Mouse (Mus musculus) neural tube, embryonic 15.5 days (tissue): ENCODE measurements at regions not wholly inside any gene's neighbourhood (a gene's known extent, or its start where the extent isn't known, plus 50 kb on each side); places are given as distances from the start of the nearest gene placed in this dataset.

Experiments
- ATAC-seq: fragments of 200-750 bp; cut with Nextera tagmentation; 2 replicates; pipeline ENCODE4 v1.8.0; 2017; ENCODE audit warnings: mild to moderate bottlenecking, moderate TSS enrichment, moderate library complexity; ENCODE audit not compliant: low FRiP score
- H3K27ac ChIP-seq: fragments of 300-500 bp; sonication (generic); replicated peaks from 2 replicates; pipeline ENCODE4 v1.5.1; 2015; ENCODE audit warnings: mild to moderate bottlenecking, inconsistent platforms
- H3K27me3 ChIP-seq: fragments of 300-500 bp; sonication (generic); replicated peaks from 2 replicates; pipeline ENCODE4 v1.6.1; 2015; ENCODE audit warnings: inconsistent platforms
- H3K36me3 ChIP-seq: fragments of 300-500 bp; sonication (generic); 2 replicates; pipeline ENCODE4 v1.6.1; 2015; ENCODE audit warnings: inconsistent platforms
- H3K4me1 ChIP-seq: fragments of 300-500 bp; sonication (generic); 2 replicates; pipeline ENCODE4 v1.6.1; 2015; ENCODE audit warnings: inconsistent platforms
- H3K4me2 ChIP-seq: fragments of 300-500 bp; sonication (generic); 2 replicates; pipeline ENCODE4 v1.6.1; 2015; ENCODE audit warnings: inconsistent platforms, mild to moderate bottlenecking, moderate library complexity
- H3K4me3 ChIP-seq: fragments of 300-500 bp; sonication (generic); replicated peaks from 2 replicates; pipeline ENCODE4 v1.5.1; 2015; ENCODE audit warnings: mild to moderate bottlenecking, inconsistent platforms
- H3K9ac ChIP-seq: fragments of 300-500 bp; sonication (generic); replicated peaks from 2 replicates; pipeline ENCODE4 v1.6.1; 2015; ENCODE audit warnings: mild to moderate bottlenecking, inconsistent platforms
- H3K9me3 ChIP-seq: fragments of 300-500 bp; sonication (generic); replicated peaks from 2 replicates; pipeline ENCODE4 v1.6.1; 2016; ENCODE audit warnings: inconsistent platforms
- WGBS: fragments of 180-500 bp; shearing (Covaris S2); methylation state at CpG from one replicate; pipeline ENCODE4 v1.1.7; 2015; ENCODE audit warnings: mixed read lengths; 5-methylcytosine and 5-hydroxymethylcytosine counted together

DNA sequence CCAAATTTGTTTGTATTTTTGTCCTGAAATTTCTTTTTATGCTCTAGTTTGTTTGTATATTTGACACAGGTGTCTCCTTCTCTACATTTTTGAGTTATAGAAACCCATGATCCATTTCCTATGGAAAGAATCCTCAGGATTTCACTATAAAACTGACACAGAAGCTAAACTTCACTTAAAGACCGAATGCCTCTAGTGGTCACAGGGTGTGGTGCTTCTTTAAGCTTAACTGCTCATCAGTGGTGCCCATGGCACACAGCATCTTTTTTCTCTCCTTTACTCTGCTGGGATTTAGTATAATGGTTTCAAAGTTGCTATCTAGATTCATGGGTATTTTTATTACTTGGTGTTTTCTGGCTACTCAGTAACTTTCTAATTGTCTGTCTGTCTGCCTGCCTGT, 79.9 kb upstream of the Hdac4 start:
- 76% methylated on average over 1 of the region's 1 CpGs for whole genome bisulfite sequencing
- Histone ChIP-seq H3K27me3 (no peaks in the 10 kb centered on the region), H3K4me1 (peaks cover 15% of the 10 kb centered on the region), H3K4me2 (no peak overlapping the region), H3K27ac (no peak overlapping the region), H3K4me3 (no peak overlapping the region), H3K9me3 (no peaks in the 10 kb centered on the region), H3K36me3 (no peaks in the 10 kb centered on the region), H3K9ac (no peak overlapping the region)
- ATAC-seq, result no peak

DNA sequence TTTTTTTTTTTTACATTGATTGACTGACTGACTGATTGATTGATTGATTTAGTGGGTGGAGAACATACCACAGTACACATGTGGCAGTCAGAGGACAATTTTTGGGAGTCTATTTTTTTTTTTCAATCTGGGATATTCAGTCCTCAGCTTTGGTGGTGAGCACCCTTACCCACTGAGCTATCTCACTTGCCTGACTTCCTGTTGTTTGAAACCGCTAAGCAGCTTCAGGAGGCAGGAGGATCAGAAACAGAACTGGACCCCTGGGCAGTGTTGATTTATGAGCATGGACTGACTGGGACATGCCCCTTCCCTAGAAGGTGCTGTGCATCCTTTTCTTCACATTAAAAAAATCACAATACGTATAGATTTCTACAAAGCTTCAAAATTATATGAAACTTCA, 78.3 kb upstream of the Hdac4 start:
- H3K36me3 ChIP-seq, result no peaks in the 10 kb centered on the region
- no peak overlapping the region for H3K4me3 ChIP-seq
- no peaks in the 10 kb centered on the region for H3K27me3 ChIP-seq
- H3K4me2 ChIP-seq, result no peak overlapping the region
- H3K9me3 ChIP-seq, result no peaks in the 10 kb centered on the region
- WGBS, result 87% methylated on average over 2 of the region's 2 CpGs
- ATAC-seq, result no peak
- H3K4me1 ChIP-seq, result peaks cover 27% of the 10 kb centered on the region
- H3K9ac ChIP-seq, result no peak overlapping the region
- H3K27ac ChIP-seq, result no peak overlapping the region

DNA sequence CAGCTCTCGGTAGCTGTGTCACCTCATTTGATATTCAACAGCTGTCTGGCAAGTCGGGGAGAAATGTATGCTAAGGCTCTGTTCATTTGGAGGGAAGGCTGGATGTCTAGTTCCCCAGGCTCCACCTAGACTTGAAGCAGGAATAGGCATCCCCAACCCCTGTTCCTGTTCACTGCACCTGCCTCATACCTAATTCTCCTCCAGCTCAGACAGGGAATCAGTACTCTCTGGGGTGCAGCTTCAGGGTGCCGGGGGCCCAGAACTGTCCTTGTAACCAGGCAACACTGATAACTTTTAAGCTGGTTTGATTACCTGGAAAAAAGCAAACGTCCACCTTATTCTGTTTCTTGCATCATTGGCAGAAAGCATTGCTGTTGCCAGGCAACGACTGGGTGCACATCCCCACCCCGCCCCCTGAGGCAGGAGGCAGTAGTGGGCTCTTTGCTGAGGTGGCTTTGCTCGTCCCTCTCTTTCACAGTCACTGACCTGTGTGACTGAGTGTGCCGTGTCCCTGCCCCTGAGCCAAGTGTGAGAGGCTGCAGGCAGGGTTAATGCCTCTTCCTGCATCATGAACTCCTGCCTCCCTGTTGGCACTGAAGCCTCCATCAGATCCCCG, 76.3 kb upstream of the Hdac4 start:
- peak; percentile 63 for ATAC-seq
- no peaks in the 10 kb centered on the region for H3K27me3 ChIP-seq
- no peaks in the 10 kb centered on the region for H3K9me3 ChIP-seq
- peaks cover 23% of the 10 kb centered on the region for H3K4me1 ChIP-seq
- no peaks in the 10 kb centered on the region for H3K36me3 ChIP-seq
- no peak overlapping the region for H3K4me3 ChIP-seq
- H3K9ac ChIP-seq, result no peak overlapping the region
- H3K4me2 ChIP-seq, result no peak overlapping the region
- H3K27ac ChIP-seq, result peak overlapping the region; percentile 43; the same call in 1 of the 2 replicates
- WGBS, result 30% methylated on average over 9 of the region's 9 CpGs

GRCm38 (mm10) chr1:92270486-92271058, 75.1 kb upstream of the Hdac4 start:
- Histone ChIP-seq H3K9me3 (no peaks in the 10 kb centered on the region), H3K4me2 (no peak overlapping the region), H3K36me3 (no peaks in the 10 kb centered on the region), H3K4me3 (no peak overlapping the region), H3K9ac (no peak overlapping the region), H3K27me3 (no peaks in the 10 kb centered on the region), H3K4me1 (peaks cover 20% of the 10 kb centered on the region), H3K27ac (no peak overlapping the region)
- ATAC-seq, result no peak
- WGBS, result 46% methylated on average over 6 of the region's 6 CpGs

DNA sequence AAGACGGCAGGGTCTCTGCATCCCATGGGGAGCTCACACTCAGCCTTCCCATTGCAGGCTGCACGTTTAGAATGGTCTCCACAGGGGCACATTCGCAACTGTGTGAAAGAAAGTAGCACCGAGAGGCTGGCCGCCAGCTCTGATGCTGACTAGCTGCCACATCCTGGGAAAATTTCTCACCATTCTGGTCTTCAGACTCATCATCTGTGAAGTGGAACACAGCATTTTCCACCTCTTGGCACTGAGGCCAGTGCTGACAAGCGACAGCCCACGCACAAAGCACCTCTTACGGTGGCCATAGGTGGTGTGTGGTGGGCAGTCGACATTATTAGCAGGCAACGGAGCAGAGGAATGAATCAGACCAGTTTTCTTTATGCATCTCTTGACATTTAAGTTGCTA, 74.0 kb upstream of the Hdac4 start:
- Histone ChIP-seq H3K27me3 (no peaks in the 10 kb centered on the region), H3K4me3 (no peak overlapping the region), H3K9ac (no peak overlapping the region), H3K27ac (no peak overlapping the region), H3K4me1 (peaks cover 20% of the 10 kb centered on the region), H3K36me3 (no peaks in the 10 kb centered on the region), H3K4me2 (no peak overlapping the region), H3K9me3 (no peaks in the 10 kb centered on the region)
- ATAC-seq, result no peak
- 31% methylated on average over 10 of the region's 10 CpGs for WGBS

GRCm38 (mm10) chr1:92264941-92265340, 69.4 kb upstream of the Hdac4 start:
- ATAC-seq, result no peak
- Histone ChIP-seq H3K9me3 (no peaks in the 10 kb centered on the region), H3K4me3 (no peak overlapping the region), H3K9ac (no peak overlapping the region), H3K36me3 (no peaks in the 10 kb centered on the region), H3K4me1 (peaks cover 10% of the 10 kb centered on the region), H3K27ac (no peak overlapping the region), H3K27me3 (no peaks in the 10 kb centered on the region), H3K4me2 (no peak overlapping the region)
- WGBS, result 82% methylated on average over 4 of the region's 4 CpGs

DNA sequence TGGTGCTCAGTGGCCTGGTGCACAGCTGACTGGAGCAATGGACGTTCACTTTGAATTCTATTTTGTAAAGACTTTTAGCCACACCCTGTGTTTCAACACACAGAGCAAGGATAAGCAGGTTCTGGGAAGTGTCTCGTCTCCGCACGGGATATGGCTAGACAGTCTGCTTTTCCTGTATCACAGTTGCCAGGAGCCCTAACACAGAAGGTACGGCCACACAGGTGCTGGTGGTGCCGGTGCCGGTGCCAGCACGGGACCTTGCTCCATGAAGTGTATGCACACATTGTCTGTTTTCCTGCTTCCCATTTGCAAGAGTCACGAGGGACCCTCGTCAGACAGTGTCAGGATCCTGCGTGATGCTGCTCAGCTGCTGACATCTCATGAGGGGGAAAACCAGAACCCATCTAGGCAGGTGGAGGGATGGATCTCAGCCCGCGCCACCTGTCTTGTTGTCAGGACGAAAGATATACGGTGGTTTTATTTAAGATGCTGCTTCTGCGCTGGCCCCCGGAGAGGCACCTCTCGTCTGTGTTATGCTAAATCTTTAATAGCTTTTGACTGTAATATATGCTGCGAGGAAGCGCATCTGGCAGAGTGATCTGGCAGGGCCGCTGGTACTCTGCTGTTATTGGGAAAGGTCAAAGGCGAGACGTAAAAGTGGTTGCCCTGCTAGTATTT, 64.4 kb upstream of the Hdac4 start:
- H3K9ac ChIP-seq, result no peak overlapping the region
- H3K4me2 ChIP-seq, result no peak overlapping the region
- peak overlapping the region; percentile 47; the same call in 1 of the 2 replicates for H3K27ac ChIP-seq
- H3K9me3 ChIP-seq, result no peaks in the 10 kb centered on the region
- 43% methylated on average over 23 of the region's 23 CpGs for WGBS
- H3K27me3 ChIP-seq, result no peaks in the 10 kb centered on the region; the same call in 1 of the 2 replicates
- peak; percentile 62 for ATAC-seq
- H3K4me3 ChIP-seq, result no peak overlapping the region
- H3K4me1 ChIP-seq, result peaks cover 6% of the 10 kb centered on the region
- H3K36me3 ChIP-seq, result no peaks in the 10 kb centered on the region

- Histone ChIP-seq H3K27me3 (no peaks in the 10 kb centered on the region; the same call in 1 of the 2 replicates), H3K9me3 (no peaks in the 10 kb centered on the region), H3K9ac (no peak overlapping the region), H3K36me3 (no peaks in the 10 kb centered on the region), H3K4me3 (no peak overlapping the region), H3K27ac (no peak overlapping the region), H3K4me2 (no peak overlapping the region), H3K4me1 (peaks cover 11% of the 10 kb centered on the region)
- ATAC-seq, result no peak
These were observed 62.5 kb upstream of the Hdac4 start for GRCm38 (mm10) chr1:92258026-92258425.

DNA sequence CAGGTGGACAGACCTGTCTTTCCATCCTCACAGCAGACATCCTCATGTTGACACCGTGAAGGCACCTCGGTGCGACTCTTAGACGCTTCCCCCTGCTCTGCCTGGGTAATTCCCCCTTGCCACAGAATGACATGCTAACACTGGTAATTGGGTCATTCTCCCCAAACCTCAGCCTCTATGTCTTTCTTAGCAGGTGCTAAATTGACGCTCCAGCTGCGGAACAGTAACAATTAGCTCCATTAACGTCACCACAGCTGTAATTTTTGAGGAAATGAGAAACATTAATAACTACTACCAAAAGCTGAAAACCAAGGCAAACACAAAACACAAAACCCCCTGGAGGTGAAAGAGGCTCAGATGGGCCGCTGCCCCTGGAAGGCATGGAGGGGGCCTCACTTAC, 57.6 kb upstream of the Hdac4 start:
- H3K4me1 ChIP-seq, result peaks cover 6% of the 10 kb centered on the region; the same call in 1 of the 2 replicates
- no peak overlapping the region for H3K9ac ChIP-seq
- H3K27me3 ChIP-seq, result no peaks in the 10 kb centered on the region; the same call in 1 of the 2 replicates
- no peak overlapping the region for H3K4me2 ChIP-seq
- WGBS, result 28% methylated on average over 8 of the region's 8 CpGs
- ATAC-seq, result no peak
- no peaks in the 10 kb centered on the region for H3K9me3 ChIP-seq
- no peaks in the 10 kb centered on the region for H3K36me3 ChIP-seq
- H3K4me3 ChIP-seq, result no peak overlapping the region
- H3K27ac ChIP-seq, result no peak overlapping the region

DNA sequence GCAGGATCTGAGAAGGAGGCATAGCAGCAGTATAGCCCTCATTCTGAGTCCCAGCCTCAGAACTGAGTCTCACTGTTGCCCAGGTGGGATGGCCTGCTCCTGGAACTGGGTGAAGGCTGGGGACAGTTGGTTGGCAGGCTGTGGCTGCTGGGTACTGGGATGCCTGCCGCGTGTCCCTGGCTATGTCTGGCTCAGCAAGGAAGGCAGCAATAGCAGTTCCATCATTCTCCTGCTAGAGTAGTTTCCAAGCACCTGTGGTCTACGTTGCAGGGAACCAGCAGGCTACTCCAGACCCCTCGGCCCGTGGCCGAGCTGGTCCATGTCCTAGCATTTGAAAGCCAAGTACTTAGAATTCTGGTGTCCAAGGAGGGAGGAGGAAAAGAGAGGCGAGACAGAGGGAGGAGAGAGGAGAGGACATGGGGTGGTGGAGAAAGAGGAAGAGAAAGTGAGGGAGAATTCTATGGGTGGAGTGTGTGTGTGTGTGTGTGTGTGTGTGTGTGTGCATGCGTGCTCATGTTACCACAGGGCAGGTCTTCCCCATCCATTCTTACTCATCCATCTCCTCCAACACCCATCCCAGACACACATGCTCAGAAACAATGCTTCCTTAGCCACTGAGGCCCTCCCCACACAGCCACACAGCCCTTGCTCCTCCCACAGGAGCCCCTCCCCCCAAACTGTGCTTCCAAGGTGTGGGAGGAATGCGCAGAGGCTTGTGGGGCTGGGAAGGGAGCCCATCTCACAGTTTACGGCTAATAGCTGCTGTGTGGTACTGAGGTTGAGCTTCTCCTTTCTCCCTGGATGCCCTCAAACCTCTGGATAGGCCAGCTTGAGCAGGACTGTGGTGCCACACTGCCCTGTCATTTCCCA, 55.3 kb upstream of the Hdac4 start:
- no peaks in the 10 kb centered on the region; the same call in 1 of the 2 replicates for H3K27me3 ChIP-seq
- 76% methylated on average over 10 of the region's 10 CpGs for WGBS
- H3K9ac ChIP-seq, result no peak overlapping the region
- no peaks in the 10 kb centered on the region for H3K36me3 ChIP-seq
- no peak overlapping the region for H3K4me3 ChIP-seq
- ATAC-seq, result no peak
- H3K4me1 ChIP-seq, result peaks cover 6% of the 10 kb centered on the region; the same call in 1 of the 2 replicates
- no peak overlapping the region for H3K4me2 ChIP-seq
- H3K27ac ChIP-seq, result no peak overlapping the region
- H3K9me3 ChIP-seq, result no peaks in the 10 kb centered on the region
